Mouse (Mus musculus) hindbrain, embryonic 12.5 days (tissue): ENCODE results near the gene S100a11. TPM values are rescaled to one million over a fixed set of nuclear protein-coding genes. Genes with fewer than 3 reads are reported as not detected.
"Not testable (repeated sequence)": the region's sequence is repeated elsewhere in the genome, so short reads cannot be mapped to it uniquely, and the experiment has no call there.

Source experiments
- ATAC-seq: fragments of 200-750 bp; cut with Nextera tagmentation; 2 replicates; pipeline ENCODE4 v1.8.0; 2017; ENCODE audit warnings: moderate TSS enrichment; ENCODE audit not compliant: low FRiP score
- H3K27ac ChIP-seq: fragments of 300-500 bp; sonication (generic); 2 replicates; pipeline ENCODE4 v1.5.1; 2016; ENCODE audit warnings: mild to moderate bottlenecking
- H3K27me3 ChIP-seq: fragments of 300-500 bp; sonication (generic); 2 replicates; pipeline ENCODE4 v1.6.1; 2016; ENCODE audit warnings: mild to moderate bottlenecking
- H3K36me3 ChIP-seq: fragments of 300-500 bp; sonication (generic); 2 replicates; pipeline ENCODE4 v1.6.1; 2016; ENCODE audit warnings: mild to moderate bottlenecking
- H3K4me1 ChIP-seq: fragments of 300-500 bp; sonication (generic); 2 replicates; pipeline ENCODE4 v1.6.1; 2016
- H3K4me2 ChIP-seq: fragments of 300-500 bp; sonication (generic); replicated peaks from 2 replicates; pipeline ENCODE4 v1.6.1; 2016; ENCODE audit warnings: mild to moderate bottlenecking
- H3K4me3 ChIP-seq: fragments of 300-500 bp; sonication (generic); 2 replicates; pipeline ENCODE4 v1.5.1; 2016; ENCODE audit warnings: mild to moderate bottlenecking
- H3K9ac ChIP-seq: fragments of 300-500 bp; sonication (generic); 2 replicates; pipeline ENCODE4 v1.6.1; 2016; ENCODE audit warnings: mild to moderate bottlenecking, moderate library complexity
- H3K9me3 ChIP-seq: fragments of 300-500 bp; sonication (generic); replicated peaks from 2 replicates; pipeline ENCODE4 v1.6.1; 2016; ENCODE audit warnings: mild to moderate bottlenecking
- WGBS: fragments of 180-500 bp; shearing (Covaris S2); methylation state at CpG from one replicate; pipeline ENCODE4 v1.1.7; 2016; 5-methylcytosine and 5-hydroxymethylcytosine counted together
- polyA plus RNA-seq: library from polyadenylated mRNA; unstranded; fragments of >200 nt; fragmentation: Nextera tagmentation; extraction: Ambion mirVana; gene quantifications from 2 replicates; pipeline ENCODE4 v1.2.1, GENCODE M21; 2016

S100a11 gene
- polyA plus RNA-seq, 1 experiment from 2014 or later = 628 TPM

DNA sequence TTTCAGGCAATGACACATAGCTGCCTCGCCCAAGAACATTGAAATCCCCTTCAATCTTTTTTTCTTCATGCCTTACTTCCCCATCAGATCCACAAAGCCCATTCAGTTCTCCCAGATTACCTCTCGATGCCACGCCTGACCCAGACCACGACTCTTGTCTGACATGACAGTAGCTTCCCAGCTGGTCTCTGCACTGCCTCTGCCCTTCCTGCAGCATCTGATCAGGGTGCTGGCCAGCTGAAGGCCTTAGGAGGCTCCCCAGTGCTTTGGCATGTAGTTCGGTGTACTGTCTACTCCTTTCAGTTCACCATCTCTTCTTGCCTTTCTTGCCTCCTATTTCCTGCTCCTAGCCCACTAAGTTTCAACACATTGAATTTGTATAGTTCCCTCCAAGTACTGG lies 8.5 kb downstream of the S100a11 start:
- Histone ChIP-seq H3K27me3 (no peaks in the 10 kb centered on the region), H3K4me2 (no peak overlapping the region), H3K9me3 (no peaks in the 10 kb centered on the region), H3K9ac (no peak overlapping the region), H3K36me3 (no peaks in the 10 kb centered on the region), H3K4me3 (no peak overlapping the region), H3K4me1 (no peaks in the 10 kb centered on the region), H3K27ac (no peak overlapping the region)
- no peak for ATAC-seq
- 92% methylated on average over 5 of the region's 5 CpGs for WGBS

DNA sequence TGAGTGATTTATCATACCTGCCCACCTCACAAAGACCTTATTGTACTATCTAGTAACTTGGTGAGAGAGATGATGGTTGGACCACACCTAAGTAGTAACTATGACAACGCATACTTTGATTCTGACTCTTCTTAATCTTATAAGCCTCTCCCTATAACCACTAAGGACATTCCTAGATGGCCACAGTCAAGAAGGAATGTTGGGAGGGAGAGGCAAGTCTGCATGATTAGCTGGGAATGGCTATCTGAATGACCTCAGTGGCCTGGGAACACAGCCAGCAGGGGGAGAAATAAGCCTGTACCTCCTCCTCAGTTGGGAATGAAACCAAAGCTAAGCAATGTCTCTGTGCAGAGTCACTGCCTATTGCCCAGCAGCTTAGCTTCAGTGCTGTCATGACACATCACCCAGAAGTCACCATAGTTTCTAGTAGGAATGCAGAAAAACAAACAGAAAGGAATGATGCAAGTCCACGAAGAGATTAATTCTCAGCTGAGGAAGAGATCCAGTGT lies 16.8 kb downstream of the S100a11 start:
- Histone ChIP-seq H3K4me2 (no peak overlapping the region), H3K27ac (no peak overlapping the region), H3K27me3 (no peaks in the 10 kb centered on the region), H3K4me3 (no peak overlapping the region), H3K9ac (no peak overlapping the region), H3K4me1 (no peaks in the 10 kb centered on the region), H3K9me3 (no peaks in the 10 kb centered on the region), H3K36me3 (no peaks in the 10 kb centered on the region)
- 65% methylated on average over 2 of the region's 2 CpGs for WGBS
- ATAC-seq = no peak

DNA sequence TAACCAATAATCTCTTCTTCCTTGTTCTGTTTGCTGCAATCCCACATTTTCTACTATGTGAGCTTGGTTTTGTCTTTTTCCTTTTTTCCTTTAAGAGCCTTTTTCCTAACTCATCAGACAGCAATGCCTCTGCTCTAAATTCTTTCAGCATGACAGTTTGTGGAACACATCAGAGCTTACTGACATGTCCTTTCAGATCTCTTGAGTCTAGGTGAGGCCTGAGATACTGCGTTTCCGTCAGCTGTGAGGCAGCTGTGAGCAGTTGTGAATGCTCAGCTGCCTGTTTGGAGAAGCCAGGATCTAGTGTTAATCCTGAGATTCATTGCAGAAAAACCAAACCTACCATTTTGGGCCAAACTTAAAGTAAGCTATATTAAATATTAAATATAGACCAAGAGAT lies 18.2 kb downstream of the S100a11 start:
- Histone ChIP-seq H3K4me1 (no peaks in the 10 kb centered on the region), H3K36me3 (no peaks in the 10 kb centered on the region), H3K27ac (no peak overlapping the region), H3K4me2 (no peak overlapping the region), H3K9me3 (no peaks in the 10 kb centered on the region), H3K9ac (no peak overlapping the region), H3K27me3 (no peaks in the 10 kb centered on the region), H3K4me3 (no peak overlapping the region)
- 87% methylated on average over 2 of the region's 2 CpGs for WGBS
- ATAC-seq = no peak

DNA sequence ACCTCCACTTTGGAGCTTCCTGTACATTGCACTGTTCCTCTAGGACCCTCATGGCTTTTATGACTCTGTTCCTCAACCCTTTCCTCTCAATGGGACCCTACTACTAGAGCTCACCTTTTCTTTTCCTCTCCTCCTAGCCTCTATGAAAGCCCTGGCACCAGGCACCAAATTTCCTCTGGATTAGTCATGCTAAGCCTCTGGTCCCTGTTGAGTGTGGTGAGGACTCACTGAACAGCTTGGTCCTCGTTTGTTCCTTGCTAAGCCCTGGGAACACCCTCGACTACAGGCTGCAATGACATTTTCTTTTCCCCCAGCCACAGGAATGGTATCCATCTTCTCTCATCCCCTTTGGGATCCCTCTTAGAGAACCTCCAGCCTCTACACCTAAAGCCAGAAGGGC lies 21.2 kb downstream of the S100a11 start:
- 82% methylated on average over 2 of the region's 2 CpGs for WGBS
- Histone ChIP-seq H3K36me3 (no peaks in the 10 kb centered on the region), H3K9me3 (no peaks in the 10 kb centered on the region), H3K27me3 (no peaks in the 10 kb centered on the region), H3K4me3 (no peak overlapping the region), H3K4me2 (no peak overlapping the region), H3K9ac (no peak overlapping the region), H3K4me1 (no peaks in the 10 kb centered on the region), H3K27ac (no peak overlapping the region)
- ATAC-seq = no peak

DNA sequence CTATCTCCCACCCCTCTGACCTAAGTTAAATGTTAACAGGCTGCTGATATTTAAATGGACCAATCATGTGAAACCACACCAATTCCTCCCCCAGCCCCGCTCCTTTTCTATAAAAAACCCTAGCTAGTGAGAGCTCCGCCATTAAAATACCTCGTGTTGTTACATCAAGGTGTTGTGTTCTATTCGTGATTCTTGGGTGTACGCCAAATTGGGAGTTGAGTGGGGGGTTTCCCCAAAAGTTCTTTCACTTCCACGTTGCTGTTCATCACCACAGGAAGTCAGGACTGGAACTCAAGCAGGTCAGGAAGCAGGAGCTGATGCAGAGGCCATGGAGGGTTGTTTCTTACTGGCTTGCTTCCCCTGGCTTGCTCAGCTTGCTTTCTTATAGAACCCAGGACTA lies 23.9 kb downstream of the S100a11 start:
- H3K4me2 ChIP-seq, H3K4me1 ChIP-seq, H3K9me3 ChIP-seq, H3K4me3 ChIP-seq, H3K27ac ChIP-seq, ATAC-seq, H3K9ac ChIP-seq, H3K27me3 ChIP-seq, H3K36me3 ChIP-seq: not testable (repeated sequence)
- 83% methylated on average over 6 of the region's 6 CpGs for WGBS

DNA sequence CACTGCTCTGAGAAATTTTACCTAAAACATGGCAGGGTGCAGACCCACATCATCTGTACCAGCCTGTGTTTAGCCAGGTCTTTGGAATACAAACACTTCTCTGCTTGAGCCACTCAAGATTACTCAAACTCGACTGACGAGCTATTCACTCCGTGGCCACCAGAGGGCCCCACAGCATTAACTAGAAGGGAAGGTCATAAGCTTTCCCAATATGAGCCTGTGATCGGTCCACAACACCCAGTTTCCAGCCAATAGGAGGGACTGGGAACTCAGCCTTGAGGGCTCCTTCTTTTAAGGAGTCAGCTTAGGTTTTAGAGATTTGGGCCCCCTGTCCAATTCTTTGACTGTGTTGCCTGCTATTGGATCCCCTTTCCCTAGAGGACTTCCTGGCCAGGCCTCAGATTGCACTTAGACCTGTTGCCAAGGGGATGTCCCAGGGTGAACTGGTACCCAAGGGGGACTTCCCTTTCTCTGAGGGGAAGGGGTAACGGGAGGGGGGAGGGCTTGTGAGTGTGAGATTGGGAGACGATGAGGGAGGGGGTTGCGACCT lies 26.9 kb downstream of the S100a11 start:
- H3K9me3 ChIP-seq = no peaks in the 10 kb centered on the region
- no peaks in the 10 kb centered on the region for H3K27me3 ChIP-seq
- no peak overlapping the region for H3K4me3 ChIP-seq
- H3K9ac ChIP-seq = no peak overlapping the region
- no peak overlapping the region for H3K27ac ChIP-seq
- no peak for ATAC-seq
- H3K4me1 ChIP-seq = no peaks in the 10 kb centered on the region
- WGBS = 32% methylated on average over 7 of the region's 7 CpGs
- no peaks in the 10 kb centered on the region for H3K36me3 ChIP-seq
- no peak overlapping the region for H3K4me2 ChIP-seq

DNA sequence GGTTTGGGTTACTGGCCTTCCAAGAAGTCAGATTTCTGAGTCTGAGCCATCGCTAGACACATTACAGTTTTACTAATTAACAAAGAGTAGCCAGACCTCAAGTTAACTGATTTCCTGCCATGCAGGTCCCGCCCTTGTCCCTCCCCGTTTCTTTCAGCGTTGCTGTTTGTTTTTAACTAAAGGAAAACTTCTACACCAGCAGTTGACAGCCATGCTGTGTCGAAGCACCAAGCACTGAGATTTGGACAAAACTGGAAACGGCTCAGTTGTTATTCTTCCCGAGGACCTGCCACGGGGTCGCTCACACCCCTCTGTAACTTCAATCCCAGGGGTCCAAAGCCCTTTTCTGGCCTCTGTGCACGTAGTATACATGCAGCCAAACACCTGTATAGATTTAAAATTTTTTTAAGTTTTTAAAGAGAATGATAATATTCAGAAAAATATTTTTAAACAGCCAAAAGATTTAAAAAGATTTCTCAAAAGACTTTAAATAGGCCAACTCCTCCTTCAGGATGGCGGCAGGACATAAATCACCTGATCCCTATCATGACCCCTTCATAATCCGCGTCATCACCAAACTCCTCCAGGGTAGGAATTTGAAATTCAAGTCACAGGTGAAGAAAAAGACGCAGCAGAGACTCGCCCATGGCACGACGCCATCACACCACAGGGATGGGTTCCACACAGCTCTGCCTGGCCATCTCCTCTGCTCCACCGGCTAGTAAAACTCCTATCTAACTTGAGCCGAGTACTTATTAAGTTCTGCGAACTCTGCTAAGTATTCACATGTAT lies 27.7 kb downstream of the S100a11 start:
- Histone ChIP-seq H3K9me3 (no peaks in the 10 kb centered on the region), H3K4me2 (no peak overlapping the region)
- WGBS = 74% methylated on average over 20 of the region's 20 CpGs

DNA sequence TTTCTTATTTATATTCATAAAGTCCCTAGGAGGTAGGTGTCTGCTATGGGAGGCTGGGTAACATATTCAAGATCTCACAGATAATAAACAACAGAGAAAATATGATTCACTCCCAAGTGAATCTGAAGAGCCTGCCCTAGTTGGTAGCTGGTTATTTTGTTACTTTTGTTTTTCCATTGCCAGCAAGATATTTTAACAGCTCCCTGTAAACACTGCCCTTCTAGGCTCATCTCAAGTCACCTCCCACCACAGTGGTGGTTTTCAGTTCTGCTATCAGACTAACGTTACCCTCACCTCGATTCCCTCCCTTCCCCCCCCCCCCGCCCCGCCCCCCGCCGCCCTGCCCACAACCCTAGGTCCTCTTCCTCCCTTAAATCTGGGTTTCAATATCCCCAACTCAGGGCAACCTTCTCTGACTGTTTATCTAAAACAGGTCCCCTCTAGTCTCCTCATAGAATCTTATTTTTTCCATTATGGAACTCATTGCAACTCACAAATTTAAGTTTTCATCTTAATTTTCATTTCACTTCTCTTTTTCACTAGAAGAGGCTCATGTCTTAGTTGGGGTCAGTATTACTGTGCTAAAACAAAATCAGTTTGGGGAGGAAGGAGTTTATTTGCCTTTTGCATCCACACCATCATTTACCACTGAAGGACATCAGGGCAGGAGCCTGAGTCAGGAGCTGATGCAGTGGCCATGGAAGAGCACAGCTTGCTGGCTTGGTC lies 28.4 kb downstream of the S100a11 start:
- H3K4me3 ChIP-seq = no peak overlapping the region
- no peak overlapping the region for H3K9ac ChIP-seq
- no peaks in the 10 kb centered on the region for H3K9me3 ChIP-seq
- H3K4me1 ChIP-seq = no peaks in the 10 kb centered on the region
- no peak for ATAC-seq
- 46% methylated on average over 3 of the region's 6 CpGs for WGBS
- H3K27ac ChIP-seq = no peak overlapping the region
- H3K4me2 ChIP-seq = no peak overlapping the region
- H3K27me3 ChIP-seq = no peaks in the 10 kb centered on the region
- H3K36me3 ChIP-seq = no peaks in the 10 kb centered on the region

More for the DNA sequence above, 27.7 kb downstream of the S100a11 start:
- Histone ChIP-seq H3K27ac (no peak overlapping the region), H3K4me3 (no peak overlapping the region), H3K9ac (no peak overlapping the region), H3K27me3 (no peaks in the 10 kb centered on the region), H3K36me3 (no peaks in the 10 kb centered on the region), H3K4me1 (no peaks in the 10 kb centered on the region)
- no peak for ATAC-seq

DNA sequence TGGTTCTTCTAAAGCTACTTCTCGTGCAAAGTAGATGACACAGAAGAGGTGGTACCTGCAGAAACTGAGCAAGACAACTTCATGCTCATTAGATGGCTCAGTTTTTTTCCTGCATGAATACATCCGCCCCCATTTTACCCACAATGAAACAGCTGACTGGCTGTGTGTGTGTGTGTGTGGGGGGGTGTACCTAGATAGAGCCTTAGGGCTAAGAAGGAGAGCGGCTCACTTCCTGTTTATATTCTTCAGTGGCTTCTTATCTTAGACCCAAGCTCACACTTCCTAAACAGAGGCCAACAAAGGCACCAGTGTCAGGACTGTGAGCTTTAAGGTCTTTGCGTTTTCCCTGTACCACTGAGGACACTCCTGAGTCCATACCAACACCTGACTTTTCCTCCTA lies 29.7 kb downstream of the S100a11 start:
- Histone ChIP-seq H3K9ac (no peak overlapping the region), H3K9me3 (no peaks in the 10 kb centered on the region), H3K4me3 (no peak overlapping the region), H3K27ac (no peak overlapping the region), H3K4me1 (peaks cover 4% of the 10 kb centered on the region), H3K27me3 (0 out of 2 replicates have a peak, but pooled peaks cover 3% of the 10 kb centered on the region), H3K36me3 (no peaks in the 10 kb centered on the region), H3K4me2 (no peak overlapping the region)
- 86% methylated on average over 4 of the region's 4 CpGs for WGBS
- ATAC-seq = no peak

DNA sequence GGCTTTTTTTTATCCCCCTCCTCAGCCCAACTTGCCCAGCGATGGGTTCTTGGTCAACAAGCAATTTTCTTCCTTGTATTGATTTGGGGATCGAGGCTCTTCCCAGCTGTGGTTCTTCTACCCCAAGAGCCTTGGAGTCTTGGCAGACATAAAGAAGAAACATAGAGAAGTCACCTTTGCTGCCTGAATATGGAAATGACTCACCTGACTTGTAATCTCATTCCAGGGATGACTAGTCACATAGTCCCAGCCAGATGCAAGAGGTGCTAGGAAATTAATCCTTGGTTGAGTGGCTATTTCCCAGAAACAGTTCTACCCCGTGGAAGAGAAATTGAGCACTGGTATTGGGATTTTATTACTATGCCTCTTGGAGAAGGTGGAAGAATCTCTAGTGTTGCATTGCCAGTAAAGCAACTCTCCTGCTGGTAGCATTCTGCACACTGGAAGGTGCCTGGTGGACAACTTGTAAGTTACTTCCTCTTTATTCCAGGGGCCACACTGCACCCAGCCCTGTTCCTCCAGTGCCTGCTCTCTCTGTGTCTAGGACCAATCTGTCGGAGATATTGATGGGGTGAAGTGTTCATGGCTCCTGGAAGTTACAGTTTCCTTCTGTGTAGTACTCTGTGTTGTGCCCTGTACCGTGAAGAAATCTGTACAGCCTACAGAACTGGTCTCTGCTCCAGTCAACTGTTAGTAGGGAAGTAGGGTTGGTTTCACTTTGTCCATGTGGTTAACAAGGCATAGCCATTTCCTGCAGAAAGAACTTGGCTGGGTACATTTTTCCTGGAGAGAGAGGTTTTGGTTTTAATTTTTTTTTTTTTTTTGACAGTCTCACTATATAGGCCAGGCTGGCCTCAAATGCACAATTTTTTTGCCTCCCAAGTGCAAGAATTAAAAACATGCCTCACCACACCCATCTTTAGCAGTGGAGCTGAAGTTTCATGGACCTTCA lies 31.9 kb downstream of the S100a11 start:
- H3K9me3 ChIP-seq = no peaks in the 10 kb centered on the region
- no peak for ATAC-seq
- no peak overlapping the region for H3K4me3 ChIP-seq
- H3K27me3 ChIP-seq = 0 out of 2 replicates have a peak, but pooled peaks cover 13% of the 10 kb centered on the region
- H3K4me1 ChIP-seq = peaks cover 17% of the 10 kb centered on the region
- no peak overlapping the region for H3K27ac ChIP-seq
- H3K4me2 ChIP-seq = no peak overlapping the region
- WGBS = 90% methylated on average over 5 of the region's 5 CpGs
- H3K9ac ChIP-seq = no peak overlapping the region
- H3K36me3 ChIP-seq = no peaks in the 10 kb centered on the region

DNA sequence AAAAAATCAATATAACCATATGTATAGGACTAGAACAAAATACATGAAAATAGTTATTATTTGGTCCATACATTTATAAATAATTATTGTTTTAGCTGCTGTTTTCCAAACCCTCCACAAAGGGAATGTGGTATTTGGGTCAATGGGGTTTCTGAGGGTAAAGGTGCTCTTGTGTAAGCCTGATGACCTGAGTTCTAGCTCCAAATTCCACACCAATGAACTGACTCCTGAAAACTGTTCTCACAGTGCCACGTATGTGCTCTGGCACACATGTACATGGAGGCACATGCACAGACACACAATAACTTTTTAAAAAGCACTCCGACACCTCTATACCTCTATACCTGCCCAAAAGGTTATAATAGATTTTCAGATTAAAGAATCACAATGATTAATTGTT lies 33.0 kb downstream of the S100a11 start:
- WGBS = 89% methylated on average over 2 of the region's 2 CpGs
- Histone ChIP-seq H3K36me3 (no peaks in the 10 kb centered on the region), H3K9ac (no peak overlapping the region)

More for the DNA sequence above, 33.0 kb downstream of the S100a11 start:
- peaks cover 19% of the 10 kb centered on the region for H3K4me1 ChIP-seq
- no peaks in the 10 kb centered on the region for H3K9me3 ChIP-seq
- no peak for ATAC-seq
- no peak overlapping the region for H3K27ac ChIP-seq
- H3K4me3 ChIP-seq = no peak overlapping the region
- 0 out of 2 replicates have a peak, but pooled peaks cover 13% of the 10 kb centered on the region for H3K27me3 ChIP-seq
- H3K4me2 ChIP-seq = no peak overlapping the region
